Mouse (Mus musculus): ENCODE data around the gene Actg1.
"Not testable (repeated sequence)": the region's sequence is repeated elsewhere in the genome, so short reads cannot be mapped to it uniquely, and the experiment has no call there.

The Actg1 gene

GRCm38 (mm10) chr11:120360755-120361154, 12.4 kb upstream of the Actg1 start:
- no peak for DNase-seq (ENCODE audit: low read depth)

- DNase-seq (ENCODE audit: low read depth), result no peak
These were observed 11.7 kb upstream of the Actg1 start for GRCm38 (mm10) chr11:120360062-120360461.

GRCm38 (mm10) chr11:120359391-120359790, 11.0 kb upstream of the Actg1 start:
- no peak for DNase-seq (ENCODE audit: low read depth)

DNA sequence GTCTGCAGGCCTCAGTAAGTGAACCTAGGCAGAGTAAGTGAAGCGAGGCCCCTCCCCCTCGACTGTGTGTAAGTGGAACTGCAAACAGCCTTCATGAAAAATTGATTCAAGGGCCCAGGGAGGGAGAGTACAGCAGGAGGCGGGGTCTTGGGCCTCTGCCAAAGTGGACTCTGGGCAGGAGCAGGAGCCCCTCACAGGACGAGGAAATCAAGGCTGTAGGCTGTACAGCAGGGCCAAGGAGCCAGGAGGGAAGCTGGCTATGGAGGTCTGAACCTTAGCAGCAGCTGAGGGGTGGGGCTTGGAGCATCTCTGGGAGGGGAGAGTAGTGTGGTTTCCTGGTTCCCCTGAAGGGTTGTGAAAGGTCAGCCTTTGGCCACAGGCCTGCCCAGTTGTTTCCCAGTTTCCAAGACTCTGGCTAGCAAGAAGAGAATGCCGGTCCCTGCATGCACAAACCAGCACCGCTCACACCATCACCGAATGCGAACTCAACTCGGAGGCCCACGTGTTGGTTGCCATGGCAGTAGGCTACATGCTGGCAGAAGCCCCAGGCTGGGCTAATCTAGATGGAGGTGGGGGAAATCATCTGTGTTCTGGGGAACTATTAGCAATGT, 9.6 kb upstream of the Actg1 start:
- DNase-seq (ENCODE audit: low read depth), result no peak

DNA sequence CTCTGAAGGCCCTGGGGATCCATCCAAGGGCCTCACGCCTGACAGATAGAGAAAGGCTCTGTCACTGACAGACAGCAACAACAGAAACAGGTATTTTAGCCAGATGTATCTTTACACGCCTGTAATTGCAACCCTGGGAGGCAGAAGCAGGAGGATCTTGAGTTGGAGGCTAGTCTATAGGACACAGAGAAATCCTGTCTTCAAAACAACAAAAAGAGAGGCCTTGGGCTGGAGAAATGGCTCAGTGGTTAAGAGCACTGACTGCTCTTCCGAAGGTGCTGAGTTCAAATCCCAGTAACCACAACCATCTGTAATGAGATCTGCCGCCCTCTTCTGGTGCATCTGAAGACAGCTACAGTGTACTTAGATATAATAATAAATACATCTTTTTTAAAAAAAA, 8.6 kb upstream of the Actg1 start:
- no peak for DNase-seq (ENCODE audit: low read depth)

DNA sequence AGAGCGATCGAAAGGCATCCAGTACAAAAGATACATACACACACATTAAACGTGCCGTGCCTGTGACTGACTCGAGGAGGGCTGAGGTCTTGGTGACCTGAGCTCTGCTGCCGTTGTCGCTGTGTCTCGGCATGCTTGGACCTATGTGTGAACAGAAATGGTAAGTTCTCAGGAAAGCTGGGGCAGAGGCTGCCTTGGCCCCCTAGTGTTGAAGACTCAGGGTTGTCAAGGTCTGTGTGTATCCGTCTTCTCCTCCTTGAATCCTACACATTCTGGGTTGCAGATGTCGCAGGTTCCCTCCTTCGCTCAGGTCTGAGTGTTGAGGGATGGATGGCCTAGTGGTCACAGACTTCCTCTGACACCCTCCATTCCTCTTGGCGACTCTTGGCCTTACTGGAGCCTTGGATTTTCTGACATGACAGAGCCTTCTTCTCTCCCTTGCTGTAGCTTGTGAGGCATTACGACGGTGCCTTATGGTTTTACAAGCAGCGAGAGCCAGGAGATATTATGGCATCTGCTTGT, 8.0 kb upstream of the Actg1 start:
- no peak for DNase-seq (ENCODE audit: low read depth)

DNA sequence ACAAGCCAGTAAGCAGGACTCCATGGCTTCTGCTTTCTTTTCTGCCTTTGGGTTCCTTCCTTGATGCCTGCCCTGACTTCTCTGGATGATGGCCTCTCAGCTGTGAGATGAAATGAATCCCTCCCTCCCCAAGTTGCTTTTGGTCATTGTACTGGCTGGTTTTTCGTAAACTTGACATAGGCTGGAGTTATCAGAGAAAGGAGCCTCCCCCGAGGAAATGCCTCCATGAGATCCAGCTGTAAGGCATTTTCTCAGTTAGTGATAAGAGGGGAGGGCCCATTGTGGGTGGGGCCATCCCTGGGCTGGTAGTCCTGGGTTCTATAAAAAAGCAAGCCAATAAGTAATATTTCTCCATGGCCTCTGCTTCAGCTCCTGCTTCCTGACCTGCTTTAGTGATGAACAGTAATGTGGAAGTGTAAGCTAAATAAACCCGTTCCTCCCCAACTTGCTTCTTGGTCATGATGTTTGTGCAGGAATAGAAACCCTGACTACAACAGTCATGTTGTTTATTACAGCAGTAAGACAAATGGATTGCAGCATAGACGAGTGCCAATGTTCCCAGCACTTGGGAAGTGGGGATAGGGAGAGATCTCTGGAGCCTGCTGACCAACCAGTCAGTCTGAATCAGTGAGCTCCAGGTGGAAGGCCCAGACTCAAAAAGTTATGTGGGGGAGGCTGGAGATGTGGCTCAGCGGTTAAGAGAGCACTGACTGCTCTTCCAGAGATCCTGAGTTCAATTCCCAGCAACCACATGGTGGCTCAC, 7.1 kb upstream of the Actg1 start:
- DNase-seq (ENCODE audit: low read depth), result no peak

DNA sequence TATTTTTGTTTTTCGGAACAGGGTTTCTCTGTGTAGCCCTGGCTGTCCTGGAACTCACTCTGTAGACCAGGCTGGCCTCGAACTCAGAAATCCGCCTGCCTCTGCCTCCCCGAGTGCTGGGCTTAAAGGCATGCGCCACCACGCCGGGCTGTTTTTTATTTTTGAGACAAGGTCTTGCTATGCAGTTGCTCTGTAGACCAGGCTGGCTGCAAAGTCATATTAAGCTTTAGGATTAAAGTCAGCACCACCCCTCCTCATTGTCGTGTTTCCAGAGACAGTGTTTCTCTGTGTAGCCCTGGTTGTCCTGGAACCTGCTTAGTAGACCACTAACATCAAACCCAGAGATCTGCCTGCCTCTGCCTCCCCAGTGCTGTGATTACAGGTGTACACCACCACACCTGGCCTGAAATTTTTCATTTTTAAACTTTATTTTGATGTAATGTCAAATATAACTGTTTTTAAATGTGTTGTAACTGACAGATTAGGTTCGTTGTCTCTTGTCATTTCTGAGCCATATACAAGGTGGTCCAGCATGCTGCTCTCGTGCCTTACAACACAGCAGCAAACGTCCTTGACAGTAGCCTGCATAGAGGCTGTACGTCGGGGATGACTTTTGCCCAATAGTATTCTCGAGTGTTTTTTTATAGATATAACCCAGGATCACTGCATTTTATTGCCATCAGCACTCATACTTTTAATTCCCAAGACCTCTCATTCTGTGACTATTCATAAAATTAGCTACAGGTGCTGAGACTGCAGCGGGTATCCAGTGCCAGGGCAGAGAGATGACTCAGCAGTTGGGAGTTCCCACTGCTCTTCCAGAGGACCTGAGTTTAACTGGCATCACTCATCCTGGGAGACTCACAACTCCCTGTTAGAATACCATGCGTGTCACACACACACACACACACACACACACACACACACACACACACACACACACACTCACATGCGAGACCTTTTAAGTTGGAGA, 6.2 kb upstream of the Actg1 start:
- no peak for DNase-seq (ENCODE audit: low read depth)

- peak; percentile 82 for DNase-seq (ENCODE audit: low read depth)
These were observed 5.4 kb upstream of the Actg1 start for GRCm38 (mm10) chr11:120353500-120354303.

DNA sequence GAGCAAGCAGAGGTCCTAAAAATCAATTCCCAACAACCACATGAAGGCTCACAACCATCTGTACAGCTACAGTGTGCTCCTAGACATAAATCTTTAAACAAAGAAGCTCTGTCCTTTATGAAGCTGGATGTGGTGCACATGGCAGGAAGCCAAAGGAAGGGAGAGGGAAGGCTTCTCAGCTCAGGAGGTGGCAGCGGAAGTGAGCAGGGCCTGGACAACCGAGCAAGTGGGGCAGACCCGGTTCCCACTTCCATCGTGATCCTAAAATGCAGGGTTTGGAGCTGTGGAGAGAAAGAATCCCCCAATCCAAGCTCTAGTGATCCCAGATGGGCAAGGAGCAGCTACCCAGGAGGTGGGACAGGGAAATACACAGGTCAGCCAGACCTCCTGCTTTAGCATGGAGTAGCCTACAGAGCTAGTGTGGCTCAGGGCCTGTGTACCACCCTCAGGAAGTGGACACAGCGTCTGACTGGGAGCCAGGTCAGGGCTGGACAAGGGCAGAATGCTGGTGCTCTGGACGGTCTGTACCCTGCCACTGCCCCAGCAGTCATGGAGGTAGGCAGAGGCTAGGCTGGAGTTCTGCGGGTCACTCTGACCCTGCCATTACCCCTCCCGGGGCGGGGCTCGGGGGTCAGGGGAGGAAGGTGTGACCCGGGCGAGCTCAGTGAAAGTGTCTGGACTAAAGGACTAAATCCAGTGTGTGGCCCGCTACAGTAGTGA, 4.4 kb upstream of the Actg1 start:
- DNase-seq (ENCODE audit: low read depth), result no peak

DNA sequence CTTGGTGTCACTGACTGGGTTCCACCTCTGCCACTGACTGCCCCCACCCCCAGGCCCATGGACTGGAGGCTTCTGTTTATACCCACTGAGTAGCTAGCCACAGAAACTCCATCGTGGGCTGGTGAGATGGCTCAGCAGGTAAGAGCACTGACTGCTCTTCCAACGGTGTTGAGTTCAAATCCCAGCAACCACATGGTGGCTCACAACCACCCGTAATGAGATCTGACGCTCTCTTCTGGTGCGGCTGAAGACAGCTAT, 3.7 kb upstream of the Actg1 start:
- not testable (repeated sequence) for DNase-seq (ENCODE audit: low read depth)

- DNase-seq (ENCODE audit: low read depth), result no peak
These were observed 3.1 kb upstream of the Actg1 start for GRCm38 (mm10) chr11:120351250-120352092.

DNA sequence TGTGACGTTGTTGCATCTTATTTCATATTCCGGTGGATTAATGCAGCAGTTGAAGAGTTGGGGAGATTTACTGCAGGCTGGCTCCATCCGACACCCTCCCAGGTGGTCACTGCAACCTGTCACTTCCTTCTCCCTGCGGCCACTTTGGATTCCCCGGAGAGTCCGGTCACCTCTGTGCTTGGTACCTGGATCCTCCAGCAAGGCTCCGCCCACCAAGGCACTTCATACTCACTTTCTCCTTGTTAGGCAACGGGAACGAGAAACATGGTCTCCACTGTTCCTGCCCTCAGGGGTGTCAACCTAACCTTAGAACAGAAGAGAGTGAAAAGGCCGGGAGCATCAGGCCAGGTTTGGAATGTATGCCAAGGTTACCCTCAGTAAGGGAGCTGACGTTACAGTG, 2.4 kb upstream of the Actg1 start:
- DNase-seq (ENCODE audit: low read depth), result no peak

GRCm38 (mm10) chr11:120349986-120350702, 1.8 kb upstream of the Actg1 start:
- DNase-seq (ENCODE audit: low read depth), result no peak

DNA sequence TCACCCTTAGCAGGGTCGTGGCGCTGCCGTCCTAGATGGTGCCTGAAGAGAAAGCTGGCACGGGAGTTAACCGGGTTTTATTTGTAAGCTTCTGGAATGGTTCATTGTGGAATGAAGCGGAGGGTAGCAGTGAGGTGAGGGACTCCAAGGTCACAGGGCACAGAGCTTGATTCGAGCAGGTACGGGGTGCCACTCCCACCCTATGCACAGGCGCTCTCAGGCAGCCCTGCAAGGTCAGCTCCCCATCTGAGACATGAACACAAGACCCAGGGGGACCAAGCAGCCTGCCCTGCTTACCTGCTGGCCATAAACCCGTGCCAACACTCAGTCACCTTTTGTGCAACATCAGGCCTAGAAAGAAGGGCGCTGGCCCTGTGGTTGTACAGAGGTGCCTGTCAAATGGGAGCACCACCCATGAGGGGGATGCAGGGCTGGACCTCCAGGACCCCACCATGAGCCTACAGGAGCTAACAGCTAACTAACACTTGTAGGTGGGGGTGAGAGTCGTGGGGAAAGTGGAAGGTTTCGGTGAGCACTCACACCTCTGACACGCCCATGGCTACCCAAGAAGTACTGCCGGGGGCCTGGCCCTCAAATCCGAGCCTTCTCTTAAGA, 1.1 kb upstream of the Actg1 start:
- DNase-seq (ENCODE audit: low read depth), result no peak

DNA sequence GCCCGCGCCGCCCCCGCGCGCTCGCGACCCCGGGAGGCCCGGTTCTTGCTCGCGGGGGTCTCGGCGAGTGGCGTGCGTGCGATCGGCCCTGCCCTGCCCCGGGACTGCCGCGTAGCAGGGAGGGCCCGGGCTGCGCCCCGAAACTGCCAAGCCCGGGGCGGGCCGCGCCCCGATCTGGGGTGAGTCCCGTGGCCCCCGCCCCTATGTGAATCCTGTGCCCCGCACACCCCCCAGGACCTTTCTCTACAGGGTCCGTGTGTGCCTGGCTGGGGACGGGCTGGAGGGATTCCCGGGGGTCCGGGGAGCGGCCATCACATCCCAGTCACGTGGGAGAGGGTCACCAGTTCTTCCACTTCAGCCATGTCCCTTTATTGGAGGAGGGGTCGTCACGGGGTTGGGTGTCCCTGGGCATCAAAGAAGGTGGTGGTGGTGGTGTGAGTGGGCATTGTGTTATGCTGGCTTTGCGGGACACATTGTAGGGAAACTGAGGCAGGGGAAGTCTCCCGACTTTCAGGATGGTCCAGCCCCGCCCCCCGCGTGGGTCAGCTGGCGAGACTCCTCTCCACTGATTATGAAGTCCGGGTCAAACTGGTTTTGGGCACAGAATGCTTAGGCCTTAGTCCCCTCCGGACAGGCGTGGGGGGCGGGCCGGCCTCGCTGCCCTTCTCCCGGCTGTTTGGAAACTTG, 485 bp upstream of the Actg1 start:
- no peak for DNase-seq (ENCODE audit: low read depth)

GRCm38 (mm10) chr11:120347301-120347700, 1.0 kb downstream of the Actg1 start:
- no peak for DNase-seq (ENCODE audit: low read depth)

DNA sequence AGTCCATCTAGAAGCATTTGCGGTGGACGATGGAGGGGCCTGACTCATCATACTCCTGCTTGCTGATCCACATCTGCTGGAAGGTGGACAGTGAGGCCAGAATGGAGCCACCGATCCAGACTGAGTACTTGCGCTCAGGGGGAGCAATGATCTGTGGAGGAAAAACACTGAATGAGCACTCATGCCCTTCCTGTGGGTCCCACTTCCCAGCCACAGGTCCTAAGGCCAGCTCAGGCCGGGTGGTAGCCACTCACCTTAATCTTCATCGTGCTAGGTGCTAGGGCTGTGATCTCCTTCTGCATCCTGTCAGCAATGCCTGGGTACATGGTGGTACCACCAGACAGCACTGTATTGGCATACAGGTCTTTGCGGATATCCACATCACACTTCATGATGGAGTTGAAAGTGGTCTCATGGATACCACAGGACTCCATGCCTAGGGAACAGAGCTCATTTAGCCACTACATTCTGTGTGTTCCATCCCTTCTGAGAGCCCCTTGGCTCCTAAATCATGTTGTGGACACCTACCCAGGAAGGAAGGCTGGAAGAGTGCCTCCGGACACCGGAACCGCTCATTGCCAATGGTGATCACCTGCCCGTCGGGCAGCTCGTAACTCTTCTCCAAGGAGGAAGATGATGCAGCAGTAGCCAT, 1.8 kb downstream of the Actg1 start:
- DNase-seq (ENCODE audit: low read depth), result not testable (repeated sequence)

Data from c-Kit-positive CD71-negative TER-119-negative erythroid progenitor cells, embryonic 14.5 days (primary cell).